Mouse (Mus musculus) liver, adult 2 months (tissue): ENCODE measurements around the gene Tmem144. TPM values are rescaled to one million over a fixed set of nuclear protein-coding genes. Genes with fewer than 3 reads are reported as not detected.

Experiments
- DNase-seq: peaks from one replicate; pipeline ENCODE4 v3.0.0-alpha.2; 2011; ENCODE audit warnings: low read depth, low spot score; ENCODE audit errors: extremely low read depth
- H3K27ac ChIP-seq: fragments of 200-500 bp; replicated peaks from 2 replicates; pipeline ENCODE4 v1.5.1; 2012; ENCODE audit warnings: low read depth, mild to moderate bottlenecking, control low read depth, inconsistent platforms, low read length; ENCODE audit not compliant: insufficient read depth
- H3K27me3 ChIP-seq: fragments of 200-500 bp; 2 replicates; pipeline ENCODE4 v1.6.1; 2012; ENCODE audit warnings: mild to moderate bottlenecking, moderate library complexity, low read length, inconsistent platforms; ENCODE audit not compliant: control insufficient read depth, insufficient read depth
- H3K36me3 ChIP-seq: fragments of 200-500 bp; 2 replicates; pipeline ENCODE4 v1.6.1; 2012; ENCODE audit warnings: low read length, inconsistent platforms; ENCODE audit not compliant: control insufficient read depth, insufficient read depth
- H3K4me1 ChIP-seq: fragments of 200-500 bp; 2 replicates; pipeline ENCODE4 v1.6.1; 2011; ENCODE audit warnings: low read length; ENCODE audit not compliant: control insufficient read depth, insufficient read depth
- H3K4me3 ChIP-seq: fragments of 200-500 bp; 2 replicates; pipeline ENCODE4 v1.5.1; 2011; ENCODE audit warnings: low read depth, mild to moderate bottlenecking, control low read depth, low read length, moderate library complexity; ENCODE audit not compliant: insufficient read depth
- H3K79me2 ChIP-seq: fragments of 200-500 bp; 2 replicates; pipeline ENCODE4 v1.6.1; 2012; ENCODE audit warnings: inconsistent platforms, mild to moderate bottlenecking, low read length, moderate library complexity; ENCODE audit not compliant: control insufficient read depth, insufficient read depth
- H3K9ac ChIP-seq: fragments of 200-500 bp; 2 replicates; pipeline ENCODE4 v1.6.1; 2012; ENCODE audit warnings: low read depth, mild to moderate bottlenecking, control low read depth, inconsistent platforms, low read length
- CTCF ChIP-seq: fragments of 200-500 bp; IDR thresholded peaks from 2 replicates; pipeline ENCODE4 v1.5.1; 2011; ENCODE audit warnings: low read depth, low read length, control low read depth
- POLR2A ChIP-seq: fragments of 200-500 bp; IDR thresholded peaks from 2 replicates; pipeline ENCODE4 v1.6.1; 2011; ENCODE audit warnings: low read length, control low read depth; ENCODE audit not compliant: insufficient read depth; ENCODE audit errors: extremely low read depth
- WGBS: fragments of 180-500 bp; shearing (Covaris S2); methylation state at CpG from one replicate; pipeline ENCODE4 v1.1.7; 2018; 5-methylcytosine and 5-hydroxymethylcytosine counted together
- polyA plus RNA-seq: library from polyadenylated mRNA; depleted of rRNA; stranded (reverse); fragments of >200 nt; gene quantifications from 2 replicates; pipeline ENCODE4 v1.2.3, GENCODE M21; 2012
- total RNA-seq: library from RNA; depleted of rRNA; stranded (reverse); fragments of >200 nt; gene quantifications from 2 replicates; pipeline ENCODE4 v1.2.3, GENCODE M21; 2014

Gene Tmem144
- total and polyA plus RNA-seq, 2 experiments: 1.7 to 3.6 TPM

- H3K79me2 ChIP-seq: no peaks in the 10 kb centered on the region
- H3K4me3 ChIP-seq: no peak overlapping the region
- H3K27ac ChIP-seq: no peak overlapping the region
- no peaks in the 10 kb centered on the region for H3K27me3 ChIP-seq
- 77% methylated on average over 6 of the region's 6 CpGs for WGBS
- H3K4me1 ChIP-seq: no peaks in the 10 kb centered on the region
- no peaks in the 10 kb centered on the region for H3K36me3 ChIP-seq
- DNase-seq: no peak
- no peak for TF ChIP-seq POLR2A
- no peak for TF ChIP-seq CTCF
- no peak overlapping the region for H3K9ac ChIP-seq
These were observed 60.3 kb downstream of the Tmem144 start for GRCm38 (mm10) chr3:79792307-79792706.

GRCm38 (mm10) chr3:79790324-79790723 is 62.2 kb downstream of the Tmem144 start:
- no peaks in the 10 kb centered on the region for H3K27me3 ChIP-seq
- DNase-seq: no peak
- H3K4me1 ChIP-seq: no peaks in the 10 kb centered on the region
- H3K79me2 ChIP-seq: no peaks in the 10 kb centered on the region
- H3K27ac ChIP-seq: no peak overlapping the region
- WGBS: 68% methylated on average over 3 of the region's 3 CpGs
- TF ChIP-seq POLR2A (no peak), CTCF (no peak)
- H3K4me3 ChIP-seq: no peak overlapping the region
- H3K9ac ChIP-seq: no peak overlapping the region
- H3K36me3 ChIP-seq: no peaks in the 10 kb centered on the region

- WGBS: 81% methylated on average over 4 of the region's 4 CpGs
- H3K9ac ChIP-seq: no peak overlapping the region
- no peaks in the 10 kb centered on the region for H3K36me3 ChIP-seq
- no peaks in the 10 kb centered on the region for H3K27me3 ChIP-seq
- no peaks in the 10 kb centered on the region for H3K4me1 ChIP-seq
- H3K4me3 ChIP-seq: no peak overlapping the region
- no peak for DNase-seq
- TF ChIP-seq POLR2A (no peak), CTCF (no peak)
- no peaks in the 10 kb centered on the region for H3K79me2 ChIP-seq
- H3K27ac ChIP-seq: no peak overlapping the region
These were observed 63.0 kb downstream of the Tmem144 start for GRCm38 (mm10) chr3:79789554-79789953.

- DNase-seq: no peak
- TF ChIP-seq CTCF (no peak), POLR2A (no peak)
- H3K27ac ChIP-seq: no peak overlapping the region
- no peak overlapping the region for H3K4me3 ChIP-seq
- H3K27me3 ChIP-seq: 0 out of 2 replicates have a peak, but pooled peaks cover 3% of the 10 kb centered on the region
- H3K9ac ChIP-seq: no peak overlapping the region
- 70% methylated on average over 6 of the region's 6 CpGs for WGBS
- H3K36me3 ChIP-seq: no peaks in the 10 kb centered on the region
- no peaks in the 10 kb centered on the region for H3K4me1 ChIP-seq
- no peaks in the 10 kb centered on the region for H3K79me2 ChIP-seq
These were observed 63.6 kb downstream of the Tmem144 start for GRCm38 (mm10) chr3:79788959-79789358.

- 0 out of 2 replicates have a peak, but pooled peaks cover 3% of the 10 kb centered on the region for H3K27me3 ChIP-seq
- H3K4me1 ChIP-seq: no peaks in the 10 kb centered on the region
- no peak overlapping the region for H3K9ac ChIP-seq
- no peak for TF ChIP-seq CTCF
- no peak for TF ChIP-seq POLR2A
- H3K79me2 ChIP-seq: no peaks in the 10 kb centered on the region
- H3K4me3 ChIP-seq: no peak overlapping the region
- 25% methylated on average over 11 of the region's 11 CpGs for WGBS
- no peaks in the 10 kb centered on the region for H3K36me3 ChIP-seq
- DNase-seq: no peak
- H3K27ac ChIP-seq: no peak overlapping the region
These were observed 68.2 kb downstream of the Tmem144 start for GRCm38 (mm10) chr3:79784362-79784736.

- Histone ChIP-seq H3K4me3 (no peak overlapping the region), H3K36me3 (no peaks in the 10 kb centered on the region), H3K4me1 (no peaks in the 10 kb centered on the region), H3K9ac (no peak overlapping the region), H3K79me2 (no peaks in the 10 kb centered on the region), H3K27me3 (0 out of 2 replicates have a peak, but pooled peaks cover 3% of the 10 kb centered on the region), H3K27ac (no peak overlapping the region)
- DNase-seq: no peak
- TF ChIP-seq CTCF: no peak
- TF ChIP-seq POLR2A: no peak
- WGBS: 42% methylated on average over 10 of the region's 10 CpGs
These were observed 68.8 kb downstream of the Tmem144 start for GRCm38 (mm10) chr3:79783630-79784361.
